Mouse (Mus musculus) intestine, embryonic 15.5 days (tissue): Measurements from ENCODE around the gene Pip4k2c. TPM values are rescaled to one million over a fixed set of nuclear protein-coding genes. Genes with fewer than 3 reads are reported as not detected.

Source experiments
- ATAC-seq: fragments of 200-750 bp; cut with Nextera tagmentation; 2 replicates; pipeline ENCODE4 v1.8.0; 2017; ENCODE audit warnings: moderate TSS enrichment, moderate library complexity
- H3K27ac ChIP-seq: fragments of 300-500 bp; sonication (generic); 2 replicates; pipeline ENCODE4 v1.5.1; 2015; ENCODE audit warnings: mild to moderate bottlenecking, inconsistent platforms
- H3K27me3 ChIP-seq: fragments of 300-500 bp; sonication (generic); replicated peaks from 2 replicates; pipeline ENCODE4 v1.6.1; 2015; ENCODE audit warnings: inconsistent platforms
- H3K36me3 ChIP-seq: fragments of 300-500 bp; sonication (generic); 2 replicates; pipeline ENCODE4 v1.6.1; 2015; ENCODE audit warnings: inconsistent platforms
- H3K4me1 ChIP-seq: fragments of 300-500 bp; sonication (generic); replicated peaks from 2 replicates; pipeline ENCODE4 v1.6.1; 2015; ENCODE audit warnings: inconsistent platforms
- H3K4me2 ChIP-seq: fragments of 300-500 bp; sonication (generic); replicated peaks from 2 replicates; pipeline ENCODE4 v1.6.1; 2015; ENCODE audit warnings: mild to moderate bottlenecking, inconsistent platforms
- H3K4me3 ChIP-seq: fragments of 300-500 bp; sonication (generic); replicated peaks from 2 replicates; pipeline ENCODE4 v1.5.1; 2015; ENCODE audit warnings: inconsistent platforms
- H3K9ac ChIP-seq: fragments of 300-500 bp; sonication (generic); 2 replicates; pipeline ENCODE4 v1.6.1; 2015; ENCODE audit warnings: inconsistent platforms
- H3K9me3 ChIP-seq: fragments of 300-500 bp; sonication (generic); 2 replicates; pipeline ENCODE4 v1.6.1; 2016; ENCODE audit warnings: inconsistent platforms
- WGBS: fragments of 180-500 bp; shearing (Covaris S2); methylation state at CpG from one replicate; pipeline ENCODE4 v1.1.7; 2015; 5-methylcytosine and 5-hydroxymethylcytosine counted together
- polyA plus RNA-seq: library from polyadenylated mRNA; unstranded; fragments of >200 nt; fragmentation: Nextera tagmentation; extraction: Ambion mirVana; gene quantifications from 2 replicates; pipeline ENCODE4 v1.2.1, GENCODE M21; 2015

Gene Pip4k2c
- polyA plus RNA-seq, 1 experiment from 2014 or later, result 35.0 TPM

DNA sequence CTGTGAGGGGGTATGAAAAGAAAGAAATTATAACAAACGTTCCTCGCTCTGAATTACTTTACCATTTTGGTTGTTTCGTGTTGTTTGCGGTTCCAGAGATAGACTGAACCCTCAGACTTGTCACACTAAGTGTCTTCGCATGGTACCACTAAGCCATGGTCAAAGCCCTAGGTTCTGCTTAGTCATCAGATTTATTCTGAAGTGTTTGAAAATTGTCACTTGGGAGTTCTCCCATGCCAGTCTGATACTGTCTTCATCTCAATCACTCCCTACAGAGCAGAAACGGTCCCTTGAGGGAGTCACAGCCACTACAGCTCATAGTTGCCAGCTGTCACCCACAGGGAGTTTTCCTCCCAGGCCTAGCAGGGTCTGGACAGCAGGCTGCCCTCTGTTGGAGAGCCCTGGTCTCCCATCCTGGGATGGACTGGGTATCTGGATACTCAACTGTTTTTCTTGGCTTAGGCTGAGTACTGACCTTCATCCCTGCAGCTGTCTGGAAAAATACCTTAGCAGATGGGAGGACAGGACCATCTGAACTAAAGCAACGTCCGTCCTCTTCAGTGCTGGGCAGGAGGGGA, 15.0 kb upstream of the Pip4k2c start:
- no peaks in the 10 kb centered on the region for H3K27me3 ChIP-seq
- no peak for ATAC-seq
- 67% methylated on average over 8 of the region's 8 CpGs for WGBS

DNA sequence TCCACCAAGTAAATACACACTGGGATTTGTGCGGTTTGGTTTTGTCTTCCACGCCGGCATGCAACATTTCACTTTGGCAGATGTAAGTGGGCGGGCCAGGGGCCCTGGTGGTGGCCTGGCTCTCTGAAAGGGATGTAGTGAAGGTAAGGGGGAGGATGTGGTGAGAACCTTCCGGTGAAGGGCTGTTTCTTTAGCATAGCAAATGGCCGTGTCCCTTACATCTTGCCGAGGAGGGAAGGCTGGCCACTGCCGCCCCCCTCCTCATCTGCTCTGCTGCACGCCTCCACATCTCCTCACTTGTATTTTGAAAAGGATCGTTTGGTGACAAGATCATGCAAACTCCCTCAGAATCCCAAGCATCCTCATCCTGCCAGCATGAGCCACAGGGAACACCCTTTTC, 14.3 kb upstream of the Pip4k2c start:
- WGBS, result 25% methylated on average over 10 of the region's 10 CpGs
- ATAC-seq, result no peak

More for the DNA sequence above, 15.0 kb upstream of the Pip4k2c start:
- Histone ChIP-seq H3K4me3 (no peak overlapping the region), H3K4me2 (no peak overlapping the region), H3K27ac (no peak overlapping the region), H3K36me3 (no peaks in the 10 kb centered on the region), H3K9me3 (no peaks in the 10 kb centered on the region), H3K9ac (no peak overlapping the region), H3K4me1 (0 out of 2 replicates have a peak, but pooled peaks cover 4% of the 10 kb centered on the region)

DNA sequence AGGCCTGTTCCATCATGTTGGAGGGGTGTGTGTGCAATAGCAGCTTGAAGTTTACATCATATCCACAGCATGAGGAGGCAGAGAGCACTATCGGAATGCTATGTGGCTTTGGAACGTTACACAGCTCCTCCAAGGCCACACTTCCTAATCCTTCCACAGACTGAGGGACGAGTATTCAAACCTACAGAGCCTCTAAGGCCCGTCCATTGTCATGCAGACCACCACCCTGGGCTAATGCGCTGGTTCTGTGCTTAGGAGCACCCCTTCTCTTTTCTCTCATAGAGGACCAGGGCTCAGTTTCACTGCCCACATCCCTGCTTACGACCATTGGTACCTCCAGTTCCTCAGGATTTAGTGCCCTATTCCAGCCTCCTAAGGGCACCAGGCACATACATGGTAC, 13.8 kb upstream of the Pip4k2c start:
- no peak for ATAC-seq
- Histone ChIP-seq H3K27me3 (no peaks in the 10 kb centered on the region), H3K4me3 (no peak overlapping the region), H3K4me1 (no peaks in the 10 kb centered on the region), H3K9me3 (no peaks in the 10 kb centered on the region), H3K27ac (no peak overlapping the region), H3K9ac (no peak overlapping the region), H3K4me2 (no peak overlapping the region), H3K36me3 (no peaks in the 10 kb centered on the region)
- WGBS, result 44% methylated on average over 6 of the region's 6 CpGs

More for the DNA sequence above, 14.3 kb upstream of the Pip4k2c start:
- no peak overlapping the region for H3K4me2 ChIP-seq
- no peak overlapping the region for H3K27ac ChIP-seq
- H3K4me3 ChIP-seq, result no peak overlapping the region
- H3K9ac ChIP-seq, result no peak overlapping the region
- no peaks in the 10 kb centered on the region for H3K36me3 ChIP-seq
- H3K9me3 ChIP-seq, result no peaks in the 10 kb centered on the region
- no peaks in the 10 kb centered on the region for H3K27me3 ChIP-seq
- 0 out of 2 replicates have a peak, but pooled peaks cover 3% of the 10 kb centered on the region for H3K4me1 ChIP-seq

DNA sequence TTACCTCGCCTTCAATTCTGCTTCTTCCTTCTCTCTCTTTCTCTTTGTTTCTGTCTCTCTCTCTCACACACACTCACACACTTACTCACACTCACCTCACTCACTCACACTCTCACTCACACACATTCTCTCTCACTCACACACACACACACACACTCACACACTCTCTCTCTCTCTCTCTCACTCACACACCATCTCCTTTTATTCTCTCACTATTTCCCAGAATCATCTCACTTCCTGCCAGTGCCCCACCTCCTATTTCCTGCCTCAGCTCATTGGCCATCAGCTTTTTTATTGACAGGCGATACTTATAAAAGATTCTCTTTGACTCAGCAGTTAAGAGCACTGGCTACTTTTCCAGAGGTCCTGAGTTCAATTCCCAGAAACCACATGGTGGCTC, 7.0 kb upstream of the Pip4k2c start:
- Histone ChIP-seq H3K4me2 (no peak overlapping the region), H3K9ac (no peak overlapping the region), H3K27ac (no peak overlapping the region), H3K36me3 (no peaks in the 10 kb centered on the region), H3K27me3 (no peaks in the 10 kb centered on the region), H3K4me1 (0 out of 2 replicates have a peak, but pooled peaks cover 3% of the 10 kb centered on the region), H3K9me3 (no peaks in the 10 kb centered on the region), H3K4me3 (no peak overlapping the region)
- no peak for ATAC-seq
- WGBS, result 98% methylated on average over 2 of the region's 2 CpGs

DNA sequence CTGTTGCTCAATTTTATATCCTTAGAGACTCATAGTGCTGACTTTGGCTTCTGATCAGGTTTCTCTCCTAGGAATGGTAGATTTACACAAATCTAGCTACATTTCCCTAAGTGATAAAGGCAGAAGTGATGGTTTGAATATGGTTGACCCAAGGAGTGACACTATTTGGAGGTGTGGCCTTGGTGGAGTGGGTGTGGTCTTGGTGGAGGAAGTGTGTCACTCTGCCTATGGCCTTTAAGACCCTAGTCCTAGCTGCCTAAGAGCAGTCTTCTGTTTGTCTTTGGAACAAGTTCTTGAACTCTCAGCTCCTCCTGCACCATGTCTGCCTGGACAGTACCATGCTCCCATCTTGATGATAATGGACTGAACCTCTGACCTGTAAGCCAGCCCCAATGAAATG, 5.8 kb upstream of the Pip4k2c start:
- H3K36me3 ChIP-seq, result no peaks in the 10 kb centered on the region
- no peak overlapping the region for H3K9ac ChIP-seq
- 0 out of 2 replicates have a peak, but pooled peaks cover 3% of the 10 kb centered on the region for H3K4me1 ChIP-seq

DNA sequence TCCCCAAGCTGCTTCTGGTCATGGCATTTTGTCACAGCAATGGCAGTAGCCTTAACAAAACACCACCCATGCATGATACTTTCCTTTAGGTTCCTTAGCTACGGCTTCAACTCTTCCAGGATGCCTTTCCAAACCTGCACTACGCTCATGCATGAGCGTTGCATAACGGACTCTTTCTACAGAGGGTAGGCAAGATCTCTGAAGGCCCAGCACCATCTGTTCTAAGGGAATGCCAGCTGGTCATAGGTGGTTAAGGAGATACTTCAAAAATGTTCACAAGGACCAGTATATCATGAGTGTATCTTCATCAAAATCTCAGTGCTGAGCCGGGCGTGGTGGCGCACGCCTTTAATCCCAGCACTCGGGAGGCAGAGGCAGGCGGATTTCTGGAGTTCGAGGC, 5.1 kb upstream of the Pip4k2c start:
- H3K4me3 ChIP-seq, result no peak overlapping the region
- H3K27me3 ChIP-seq, result no peaks in the 10 kb centered on the region
- ATAC-seq, result no peak
- no peaks in the 10 kb centered on the region for H3K9me3 ChIP-seq
- no peaks in the 10 kb centered on the region for H3K36me3 ChIP-seq
- 0 out of 2 replicates have a peak, but pooled peaks cover 3% of the 10 kb centered on the region for H3K4me1 ChIP-seq
- no peak overlapping the region for H3K27ac ChIP-seq
- no peak overlapping the region for H3K4me2 ChIP-seq
- WGBS, result 94% methylated on average over 11 of the region's 11 CpGs
- no peak overlapping the region for H3K9ac ChIP-seq

More for the DNA sequence above, 5.8 kb upstream of the Pip4k2c start:
- no peaks in the 10 kb centered on the region for H3K27me3 ChIP-seq
- no peak overlapping the region for H3K4me2 ChIP-seq
- no peak overlapping the region for H3K27ac ChIP-seq
- H3K4me3 ChIP-seq, result no peak overlapping the region
- H3K9me3 ChIP-seq, result no peaks in the 10 kb centered on the region
- no peak for ATAC-seq

DNA sequence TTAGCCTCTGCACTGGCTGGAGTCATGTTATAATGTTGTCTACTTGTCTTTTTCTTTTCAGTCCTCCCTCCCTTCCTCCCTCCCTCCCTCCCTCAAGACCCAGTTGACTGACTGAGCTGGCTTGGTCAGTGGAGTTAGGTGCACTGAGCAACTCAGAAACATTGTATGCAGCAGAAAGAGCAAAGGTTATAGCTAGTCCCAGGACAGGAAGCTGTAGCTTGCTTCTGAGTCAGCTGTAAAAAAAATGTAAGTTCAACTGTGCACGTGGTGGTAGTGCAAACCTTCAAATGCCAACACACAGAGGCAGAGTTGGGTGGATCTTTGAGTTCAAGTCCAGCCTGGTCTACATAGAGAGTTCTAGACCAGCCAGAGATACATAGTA, 3.0 kb upstream of the Pip4k2c start:
- Histone ChIP-seq H3K4me2 (no peak overlapping the region), H3K4me3 (no peak overlapping the region), H3K27me3 (no peaks in the 10 kb centered on the region), H3K4me1 (peaks cover 15% of the 10 kb centered on the region; the same call in 1 of the 2 replicates), H3K36me3 (no peaks in the 10 kb centered on the region), H3K9ac (no peak overlapping the region), H3K9me3 (no peaks in the 10 kb centered on the region), H3K27ac (no peak overlapping the region)
- WGBS, result 18% methylated on average over 1 of the region's 1 CpGs
- ATAC-seq, result no peak; the same call in 1 of the 2 replicates

DNA sequence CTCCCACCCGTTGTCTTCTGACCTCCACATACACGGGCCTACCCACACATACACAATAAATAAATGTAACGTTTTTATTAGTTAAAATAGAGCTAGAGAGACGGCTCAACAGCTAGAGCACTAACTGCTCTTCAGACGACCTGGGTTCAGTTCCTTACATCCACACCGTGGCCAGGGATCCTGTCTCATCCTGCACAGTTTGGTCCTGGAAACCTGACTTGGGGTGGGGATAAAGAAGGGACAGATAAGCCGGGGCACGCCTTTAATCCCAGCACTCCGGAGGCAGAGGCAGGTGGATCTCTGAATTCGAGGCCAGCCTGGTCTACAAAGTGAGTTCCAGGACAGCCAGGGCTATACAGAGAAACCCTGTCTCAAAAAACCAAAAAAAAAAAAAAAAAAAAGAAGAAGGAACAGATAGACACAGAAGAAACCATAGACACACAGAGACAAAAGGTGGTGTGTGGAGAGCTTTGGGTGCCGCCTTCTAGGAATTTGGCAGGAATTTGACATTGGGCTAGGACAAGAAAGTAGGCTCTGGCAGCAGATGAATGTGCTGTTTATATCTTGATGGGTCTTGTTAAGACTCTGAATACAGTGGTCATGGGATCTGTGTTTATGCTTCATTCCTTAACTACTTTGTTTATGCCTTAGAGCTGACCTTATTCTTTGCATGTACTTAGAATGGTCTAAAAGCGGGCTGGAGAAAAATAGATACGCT, 2.5 kb upstream of the Pip4k2c start:
- Histone ChIP-seq H3K27me3 (no peaks in the 10 kb centered on the region), H3K9me3 (no peaks in the 10 kb centered on the region), H3K4me3 (no peak overlapping the region), H3K4me2 (no peak overlapping the region), H3K4me1 (peaks cover 15% of the 10 kb centered on the region; the same call in 1 of the 2 replicates), H3K27ac (no peak overlapping the region), H3K36me3 (no peaks in the 10 kb centered on the region), H3K9ac (no peak overlapping the region)
- WGBS, result 76% methylated on average over 13 of the region's 13 CpGs
- no peak for ATAC-seq

DNA sequence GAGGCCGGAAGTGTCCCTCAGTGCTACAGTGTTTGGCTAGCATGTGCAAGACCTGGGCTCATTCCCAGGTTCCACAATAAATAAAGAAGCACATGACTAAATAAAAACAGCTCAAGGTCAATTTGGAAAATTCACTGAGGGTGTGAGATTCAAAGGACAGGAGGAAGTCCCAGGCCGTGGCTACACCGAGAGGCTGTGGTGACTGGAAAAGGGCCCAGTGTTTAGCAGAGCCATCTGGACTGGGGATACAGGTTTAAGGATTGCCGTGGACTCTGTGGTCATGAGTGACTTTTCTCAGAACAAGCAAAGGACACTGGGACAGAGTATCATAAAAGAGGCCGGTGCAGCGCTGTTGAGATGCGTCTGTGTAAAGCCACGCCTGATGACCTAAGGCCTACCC, 1.9 kb upstream of the Pip4k2c start:
- Histone ChIP-seq H3K27ac (no peak overlapping the region), H3K4me3 (no peak overlapping the region), H3K9ac (no peak overlapping the region), H3K36me3 (no peaks in the 10 kb centered on the region), H3K4me1 (peaks cover 15% of the 10 kb centered on the region; the same call in 1 of the 2 replicates), H3K4me2 (no peak overlapping the region), H3K9me3 (no peaks in the 10 kb centered on the region), H3K27me3 (no peaks in the 10 kb centered on the region)
- no peak for ATAC-seq
- WGBS, result 89% methylated on average over 8 of the region's 8 CpGs

DNA sequence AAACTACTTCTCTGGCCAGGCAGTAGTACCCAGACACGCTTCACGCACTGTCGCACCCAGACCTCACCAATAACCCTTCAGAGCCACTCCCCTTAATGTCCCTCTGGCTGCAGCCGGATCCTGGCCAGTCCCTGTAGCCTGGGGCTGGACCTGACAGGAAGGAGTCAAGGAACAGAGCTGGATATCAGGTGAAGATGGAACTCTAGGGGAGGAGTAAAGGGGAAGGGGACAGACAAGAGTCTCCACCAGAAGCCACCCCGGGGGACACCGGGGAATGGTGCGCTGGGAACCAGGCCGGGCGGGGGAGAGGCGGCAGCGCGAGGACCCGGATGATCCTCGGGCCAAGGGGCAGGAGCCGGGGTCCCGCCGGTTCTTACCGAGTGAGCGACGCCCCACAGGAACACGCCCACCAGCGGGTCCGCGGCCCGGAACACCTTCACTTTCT, 402 bp downstream of the Pip4k2c start:
- Histone ChIP-seq H3K4me2 (peak overlapping the region; percentile 85), H3K9me3 (no peaks in the 10 kb centered on the region), H3K4me3 (peak overlapping the region; percentile 79), H3K9ac (peak overlapping the region; percentile 77), H3K4me1 (peaks cover 15% of the 10 kb centered on the region; the same call in 1 of the 2 replicates), H3K27me3 (no peaks in the 10 kb centered on the region), H3K27ac (peak overlapping the region; percentile 71), H3K36me3 (no peaks in the 10 kb centered on the region; the same call in 1 of the 2 replicates)
- under 1% methylated on average over 23 of the region's 25 CpGs for WGBS
- ATAC-seq, result peak; percentile 76

DNA sequence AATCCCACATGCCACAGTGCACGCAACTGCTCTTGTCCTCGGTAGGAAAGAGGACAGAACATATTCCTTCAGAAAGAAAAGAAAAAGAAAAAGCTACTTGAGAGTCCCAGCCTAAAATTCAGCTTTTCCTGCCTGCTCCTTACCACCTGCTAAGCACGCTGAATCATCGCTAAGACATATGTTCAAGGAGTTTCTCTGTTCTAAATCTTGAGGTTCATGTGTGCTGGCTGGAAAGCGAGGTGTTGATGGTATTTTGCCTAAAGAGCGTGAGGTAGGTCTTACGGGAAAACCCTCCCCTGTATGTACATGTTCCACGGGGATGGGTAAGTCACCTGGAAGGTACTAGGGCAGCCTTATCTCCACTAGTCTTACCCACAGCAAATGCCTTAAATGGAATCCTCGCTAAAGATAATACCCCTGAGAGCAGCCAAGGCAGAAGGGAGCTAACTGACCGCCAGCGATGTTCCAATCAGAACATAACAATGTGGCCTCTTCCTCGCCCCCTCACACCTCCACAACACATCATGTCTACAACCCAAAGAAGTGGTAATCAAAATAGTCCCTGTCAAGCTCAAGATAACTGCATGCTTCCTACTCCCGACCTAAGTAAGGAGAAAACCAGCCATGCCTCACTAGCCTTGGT, 1.3 kb downstream of the Pip4k2c start:
- Histone ChIP-seq H3K9me3 (no peaks in the 10 kb centered on the region), H3K4me2 (peak overlapping the region; percentile 85), H3K36me3 (peaks cover 3% of the 10 kb centered on the region), H3K4me1 (peaks cover 15% of the 10 kb centered on the region; the same call in 1 of the 2 replicates), H3K27me3 (no peaks in the 10 kb centered on the region), H3K4me3 (peak overlapping the region; percentile 79), H3K27ac (no peak overlapping the region), H3K9ac (peak overlapping the region; percentile 77; the same call in 1 of the 2 replicates)
- WGBS, result 79% methylated on average over 13 of the region's 13 CpGs
- ATAC-seq, result no peak

DNA sequence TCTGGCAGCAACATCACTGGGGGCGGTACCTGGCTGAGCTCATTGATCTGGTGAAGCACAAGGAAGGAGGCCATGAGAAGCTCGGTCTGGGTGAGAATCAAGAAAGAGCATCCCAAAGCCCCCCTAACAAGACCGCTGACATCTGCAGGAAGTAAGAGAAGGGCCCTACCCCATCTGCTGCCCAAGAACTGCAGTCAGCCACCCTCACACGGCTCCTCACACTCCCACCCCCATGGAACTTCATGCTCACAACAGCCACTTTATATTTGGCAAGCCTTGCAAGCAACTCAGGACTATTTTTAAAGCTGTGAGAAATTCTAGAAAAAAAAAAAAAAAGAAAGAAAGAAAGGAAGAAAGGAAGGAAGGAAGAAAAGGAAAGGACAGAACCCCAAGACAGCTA, 2.5 kb downstream of the Pip4k2c start:
- 79% methylated on average over 4 of the region's 4 CpGs for WGBS
- Histone ChIP-seq H3K27me3 (no peaks in the 10 kb centered on the region), H3K4me3 (no peak overlapping the region), H3K36me3 (peaks cover 7% of the 10 kb centered on the region), H3K27ac (no peak overlapping the region), H3K4me2 (no peak overlapping the region), H3K4me1 (peaks cover 12% of the 10 kb centered on the region; the same call in 1 of the 2 replicates), H3K9ac (no peak overlapping the region), H3K9me3 (no peaks in the 10 kb centered on the region)
- no peak for ATAC-seq
